Mouse (Mus musculus): Measurements from ENCODE around the gene Itprip.

DNA sequence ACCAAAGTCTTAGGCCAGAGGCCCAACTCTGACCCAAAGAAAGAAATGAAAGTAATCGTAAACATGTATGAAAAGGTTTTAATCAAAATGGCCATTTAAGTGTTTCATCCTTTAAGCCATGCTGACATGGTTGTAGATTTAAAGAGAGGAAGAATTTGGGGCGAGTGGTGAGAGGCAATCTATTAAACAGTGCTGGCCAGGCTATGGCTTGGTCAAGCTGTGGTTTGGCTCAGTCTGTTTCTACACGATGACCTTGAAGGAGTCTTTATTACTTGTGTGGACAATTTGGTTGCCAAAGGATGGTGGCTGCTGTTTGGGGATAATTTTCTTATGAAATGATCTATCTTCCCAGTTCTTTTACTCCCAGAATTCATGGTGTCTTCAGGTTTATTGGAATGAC is 66.0 kb downstream of the Itprip start:
- TF ChIP-seq POLR2A (IDR thresholded peaks at IDR 0.05; ENCODE audit: low read depth, low read length) (no peak), CTCF (IDR thresholded peaks at IDR 0.05; ENCODE audit: extremely low read depth, insufficient read depth, insufficient read length, insufficient replicate concordance) (no peak)
